Mouse (Mus musculus) MEL (cell line): ENCODE data around the gene Hlcs. TPM values are rescaled to one million over a fixed set of nuclear protein-coding genes. Genes with fewer than 3 reads are reported as not detected.
A peak's percentile ranks its signal among the peaks of the same experiment; 100 is the strongest.

ENCODE experiments used
- DNase-seq: peaks from one replicate; pipeline ENCODE4 v3.0.0; 2011; ENCODE audit warnings: low read depth, low spot score
- H3K27ac ChIP-seq: 2 replicates; pipeline ENCODE4 v1.5.1; 2012; ENCODE audit warnings: low read depth, mild to moderate bottlenecking, control low read depth, low read length, moderate library complexity; ENCODE audit not compliant: control insufficient read depth
- H3K27me3 ChIP-seq, 2 experiments: fragments of 150-350 bp in 1 of 2; sonication (generic) in 1 of 2; 2 replicates each; pipeline ENCODE4 v1.6.1; 2012; ENCODE audit warnings: low read length in 2 of 2, mild to moderate bottlenecking in 2 of 2, improper control_type of control experiment in 1 of 2, moderate library complexity in 1 of 2; ENCODE audit not compliant: insufficient read depth in 2 of 2, control insufficient read depth in 1 of 2
- H3K36me3 ChIP-seq, 2 experiments: 2 replicates each; pipeline ENCODE4 v1.6.1; 2012 to 2014; ENCODE audit warnings: low read length in 2 of 2, improper control_type of control experiment in 1 of 2, inconsistent platforms in 1 of 2, mild to moderate bottlenecking in 1 of 2; ENCODE audit not compliant: insufficient read depth in 2 of 2, control insufficient read depth in 1 of 2
- H3K4me1 ChIP-seq, 2 experiments: fragments of 150-350 bp in 1 of 2; sonication (generic) in 1 of 2; 2 replicates each; pipeline ENCODE4 v1.6.1; 2012; ENCODE audit warnings: low read length in 2 of 2, improper control_type of control experiment in 1 of 2, mild to moderate bottlenecking in 1 of 2; ENCODE audit not compliant: insufficient read depth in 2 of 2, control insufficient read depth in 1 of 2
- H3K4me3 ChIP-seq, 2 experiments: fragments of 150-350 bp in 1 of 2; sonication (generic) in 1 of 2; 2 replicates each; pipeline ENCODE4 v1.5.1; 2012; ENCODE audit warnings: low read depth in 2 of 2, low read length in 2 of 2, mild to moderate bottlenecking in 2 of 2, moderate library complexity in 2 of 2, control low read depth in 1 of 2, improper control_type of control experiment in 1 of 2; ENCODE audit not compliant: control insufficient read depth in 1 of 2, insufficient read depth in 1 of 2
- H3K79me2 ChIP-seq: 2 replicates; pipeline ENCODE4 v1.6.1; 2012; ENCODE audit warnings: mild to moderate bottlenecking, low read length, moderate library complexity; ENCODE audit not compliant: control insufficient read depth, poor library complexity, insufficient read depth
- H3K9ac ChIP-seq: 2 replicates; pipeline ENCODE4 v1.6.1; 2012; ENCODE audit warnings: low read depth, mild to moderate bottlenecking, control low read depth, low read length, moderate library complexity; ENCODE audit not compliant: control insufficient read depth, poor library complexity, severe bottlenecking
- H3K9me3 ChIP-seq: fragments of 150-350 bp; sonication (generic); replicated peaks from 2 replicates; pipeline ENCODE4 v1.6.1; 2012; ENCODE audit warnings: mild to moderate bottlenecking, low read length, improper control_type of control experiment, moderate library complexity; ENCODE audit not compliant: insufficient read depth
- CHD1 ChIP-seq: IDR thresholded peaks from 2 replicates; pipeline ENCODE4 v1.6.1; 2012; ENCODE audit warnings: low read depth, mild to moderate bottlenecking, inconsistent platforms, low read length, improper control_type of control experiment
- CTCF ChIP-seq, 3 experiments: IDR thresholded peaks in 2 of 3; conservative IDR thresholded peaks in 1 of 3; 2 replicates each; pipeline ENCODE4 v1.5.1; 2011 to 2012; ENCODE audit warnings: low read length in 3 of 3, low read depth in 2 of 3, mild to moderate bottlenecking in 2 of 3, improper control_type of control experiment in 1 of 3, inconsistent platforms in 1 of 3, mixed read lengths in 1 of 3, moderate library complexity in 1 of 3; ENCODE audit not compliant: control insufficient read depth in 1 of 3, insufficient read depth in 1 of 3, poor library complexity in 1 of 3, severe bottlenecking in 1 of 3
- ELF1 ChIP-seq: IDR thresholded peaks from 2 replicates; pipeline ENCODE4 v1.6.1; 2014; ENCODE audit warnings: low read depth, mild to moderate bottlenecking, inconsistent platforms, low read length, improper control_type of control experiment, moderate library complexity
- ETS1 ChIP-seq: IDR thresholded peaks from 2 replicates; pipeline ENCODE4 v1.6.1; 2012; ENCODE audit warnings: low read depth, mild to moderate bottlenecking, inconsistent platforms, low read length, improper control_type of control experiment, moderate library complexity
- GABPA ChIP-seq: IDR thresholded peaks from 2 replicates; pipeline ENCODE4 v1.6.1; 2012; ENCODE audit warnings: low read depth, mild to moderate bottlenecking, inconsistent platforms, low read length, improper control_type of control experiment, moderate library complexity
- MAX ChIP-seq: IDR thresholded peaks from 2 replicates; pipeline ENCODE4 v1.6.1; 2011; ENCODE audit warnings: low read length, improper control_type of control experiment
- MAZ ChIP-seq: IDR thresholded peaks from 2 replicates; pipeline ENCODE4 v1.6.1; 2012; ENCODE audit warnings: low read depth, mild to moderate bottlenecking, inconsistent platforms, low read length, improper control_type of control experiment
- MEF2A ChIP-seq: IDR thresholded peaks from 2 replicates; pipeline ENCODE4 v1.6.1; 2014; ENCODE audit warnings: low read depth, mild to moderate bottlenecking, inconsistent platforms, low read length, improper control_type of control experiment; ENCODE audit not compliant: poor library complexity, insufficient replicate concordance, severe bottlenecking; ENCODE audit errors: extremely low read depth
- MYB ChIP-seq: IDR thresholded peaks from 2 replicates; pipeline ENCODE4 v1.6.1; 2011; ENCODE audit warnings: mild to moderate bottlenecking, low read depth, low read length, improper control_type of control experiment
- NELFE ChIP-seq: IDR thresholded peaks from 2 replicates; pipeline ENCODE4 v1.6.1; 2011; ENCODE audit warnings: low read depth, low read length, improper control_type of control experiment
- NRF1 ChIP-seq: IDR thresholded peaks from 2 replicates; pipeline ENCODE4 v1.6.1; 2014; ENCODE audit warnings: low read depth, mild to moderate bottlenecking, inconsistent platforms, low read length, improper control_type of control experiment, moderate library complexity; ENCODE audit not compliant: poor library complexity, insufficient read depth, severe bottlenecking
- POLR2A ChIP-seq, 2 experiments: IDR thresholded peaks; 2 replicates each; pipeline ENCODE4 v1.6.1; 2011 to 2012; ENCODE audit warnings: low read length in 2 of 2, mild to moderate bottlenecking in 2 of 2, control low read depth in 1 of 2, improper control_type of control experiment in 1 of 2, low read depth in 1 of 2, moderate library complexity in 1 of 2; ENCODE audit not compliant: control insufficient read depth in 1 of 2, insufficient read depth in 1 of 2, poor library complexity in 1 of 2
- POLR2AphosphoS2 ChIP-seq: IDR thresholded peaks from 2 replicates; pipeline ENCODE4 v1.6.1; 2011; ENCODE audit warnings: low read length, improper control_type of control experiment
- POLR2AphosphoS5 ChIP-seq: IDR thresholded peaks from 2 replicates; pipeline ENCODE4 v1.6.1; 2012; ENCODE audit warnings: low read depth, borderline replicate concordance, mild to moderate bottlenecking, inconsistent platforms, low read length, moderate library complexity, mixed read lengths
- RAD21 ChIP-seq: IDR thresholded peaks from 2 replicates; pipeline ENCODE4 v1.6.1; 2011; ENCODE audit warnings: mild to moderate bottlenecking, low read depth, low read length, improper control_type of control experiment
- SIN3A ChIP-seq: IDR thresholded peaks from 2 replicates; pipeline ENCODE4 v1.6.1; 2012; ENCODE audit warnings: low read length, improper control_type of control experiment, inconsistent platforms
- TBP ChIP-seq: IDR thresholded peaks from 2 replicates; pipeline ENCODE4 v1.8.0; 2011; ENCODE audit warnings: low read depth, low read length, improper control_type of control experiment
- UBTF ChIP-seq: IDR thresholded peaks from 2 replicates; pipeline ENCODE4 v1.6.1; 2012; ENCODE audit warnings: low read depth, mild to moderate bottlenecking, inconsistent platforms, low read length, improper control_type of control experiment, moderate library complexity, borderline replicate concordance; ENCODE audit not compliant: insufficient read depth
- USF1 ChIP-seq: IDR thresholded peaks from 2 replicates; pipeline ENCODE4 v1.6.1; 2014; ENCODE audit warnings: low read depth, mild to moderate bottlenecking, inconsistent platforms, low read length, improper control_type of control experiment, moderate library complexity
- ZKSCAN1 ChIP-seq: IDR thresholded peaks from 2 replicates; pipeline ENCODE4 v1.6.1; 2012; ENCODE audit warnings: low read depth, mild to moderate bottlenecking, inconsistent platforms, low read length, improper control_type of control experiment, moderate library complexity
- ZMIZ1 ChIP-seq: IDR thresholded peaks from 2 replicates; pipeline ENCODE4 v1.6.1; 2012; ENCODE audit warnings: low read depth, mild to moderate bottlenecking, inconsistent platforms, low read length, improper control_type of control experiment, moderate library complexity
- ZNF384 ChIP-seq: IDR thresholded peaks from 2 replicates; pipeline ENCODE4 v1.6.1; 2012; ENCODE audit warnings: low read depth, mild to moderate bottlenecking, inconsistent platforms, low read length, improper control_type of control experiment
- polyA plus RNA-seq, 2 experiments: library from polyadenylated mRNA; stranded (reverse) in 1 of 2; unstranded in 1 of 2; fragments of >175 nt in 1 of 2; fragments of >200 nt in 1 of 2; gene quantifications; 2 replicates each; pipeline versions ENCODE4 v1.2.1 to v1.2.4; 2012; ENCODE audit warnings: low replicate concordance in 2 of 2, low read depth in 1 of 2; ENCODE audit not compliant: insufficient read length in 2 of 2, insufficient read depth in 1 of 2, missing spikeins in 1 of 2
- total RNA-seq: library from RNA; depleted of rRNA; stranded (reverse); fragments of 300-350 nt; gene quantifications from 2 replicates; pipeline ENCODE4 v1.2.3, GENCODE M21; 2012

Gene Hlcs
- total and polyA plus RNA-seq, 3 experiments = 3.3 to 6.4 TPM; not detected in 1

GRCm38 (mm10) chr16:94123247-94123646 lies 190.1 kb downstream of the Hlcs start:
- no peak for DNase-seq
- no peak overlapping the region for H3K27ac ChIP-seq
- no peaks in the 10 kb centered on the region for H3K79me2 ChIP-seq
- H3K27me3 ChIP-seq = no peaks in the 10 kb centered on the region; a peak in 1 of 4 replicates
- no peak overlapping the region for H3K9ac ChIP-seq
- no peaks in the 10 kb centered on the region for H3K36me3 ChIP-seq
- no peak overlapping the region for H3K4me3 ChIP-seq
- H3K9me3 ChIP-seq = no peaks in the 10 kb centered on the region
- H3K4me1 ChIP-seq = no peaks in the 10 kb centered on the region
- TF ChIP-seq SIN3A = no peak
- no peak for TF ChIP-seq ETS1
- no peak for TF ChIP-seq CTCF (IDR thresholded peaks at IDR 0.05 in 2 of 3, conservative IDR thresholded peaks at IDR 0.05 in 1 of 3; ENCODE audit: control insufficient read depth in 1 of 3, insufficient read depth in 1 of 3, low read depth in 2 of 3, low read length in 3 of 3, poor library complexity in 1 of 3, severe bottlenecking in 1 of 3)
- TF ChIP-seq NELFE = no peak
- no peak for TF ChIP-seq POLR2AphosphoS5
- TF ChIP-seq USF1 = no peak
- TF ChIP-seq POLR2A (IDR thresholded peaks at IDR 0.05; ENCODE audit: control insufficient read depth in 1 of 2, insufficient read depth in 1 of 2, low read depth in 1 of 2, low read length in 2 of 2, poor library complexity in 1 of 2) = no peak
- no peak for TF ChIP-seq NRF1
- TF ChIP-seq UBTF = no peak
- TF ChIP-seq MAX = no peak
- no peak for TF ChIP-seq RAD21
- TF ChIP-seq ZMIZ1 = no peak
- no peak for TF ChIP-seq CHD1
- no peak for TF ChIP-seq ELF1
- no peak for TF ChIP-seq MEF2A
- no peak for TF ChIP-seq MAZ
- TF ChIP-seq MYB = no peak
- TF ChIP-seq GABPA = no peak

- Histone ChIP-seq H3K4me3 (no peak overlapping the region), H3K27ac (no peak overlapping the region), H3K79me2 (no peaks in the 10 kb centered on the region), H3K9me3 (no peaks in the 10 kb centered on the region), H3K27me3 (no peaks in the 10 kb centered on the region; a peak in 1 of 4 replicates), H3K4me1 (no peaks in the 10 kb centered on the region), H3K36me3 (no peaks in the 10 kb centered on the region), H3K9ac (no peak overlapping the region)
- TF ChIP-seq NRF1 = no peak
- TF ChIP-seq POLR2AphosphoS2 = no peak
- no peak for TF ChIP-seq POLR2A (IDR thresholded peaks at IDR 0.05; ENCODE audit: control insufficient read depth in 1 of 2, insufficient read depth in 1 of 2, low read depth in 1 of 2, low read length in 2 of 2, poor library complexity in 1 of 2)
- TF ChIP-seq ZNF384 = no peak
- no peak for TF ChIP-seq ZKSCAN1
- no peak for TF ChIP-seq TBP
- DNase-seq = peak; percentile 21
Measured at GRCm38 (mm10) chr16:94122347-94122746, 191.0 kb downstream of the Hlcs start.
